Mouse (Mus musculus) heart, embryonic 13.5 days (tissue): ENCODE measurements around the gene Dars. TPM values are rescaled to one million over a fixed set of nuclear protein-coding genes. Genes with fewer than 3 reads are reported as not detected.

Experiments used
- ATAC-seq: fragments of 200-750 bp; cut with Nextera tagmentation; 2 replicates; pipeline ENCODE4 v1.8.0; 2017; ENCODE audit warnings: moderate TSS enrichment; ENCODE audit not compliant: insufficient number of reproducible peaks, low FRiP score, low TSS enrichment; ENCODE audit errors: extremely low read depth
- H3K27ac ChIP-seq: fragments of 300-500 bp; sonication (generic); replicated peaks from 2 replicates; pipeline ENCODE4 v1.5.1; 2015; ENCODE audit warnings: moderate library complexity, mild to moderate bottlenecking, inconsistent platforms
- H3K27me3 ChIP-seq: fragments of 300-500 bp; sonication (generic); replicated peaks from 2 replicates; pipeline ENCODE4 v1.6.1; 2015; ENCODE audit warnings: mild to moderate bottlenecking, inconsistent platforms
- H3K36me3 ChIP-seq: fragments of 300-500 bp; sonication (generic); 2 replicates; pipeline ENCODE4 v1.6.1; 2015; ENCODE audit warnings: mild to moderate bottlenecking, inconsistent platforms
- H3K4me1 ChIP-seq: fragments of 300-500 bp; sonication (generic); 2 replicates; pipeline ENCODE4 v1.6.1; 2015; ENCODE audit warnings: inconsistent platforms
- H3K4me2 ChIP-seq: fragments of 300-500 bp; sonication (generic); 2 replicates; pipeline ENCODE4 v1.6.1; 2015; ENCODE audit warnings: inconsistent platforms, mild to moderate bottlenecking, moderate library complexity
- H3K4me3 ChIP-seq: fragments of 300-500 bp; sonication (generic); 2 replicates; pipeline ENCODE4 v1.5.1; 2015; ENCODE audit warnings: moderate library complexity, mild to moderate bottlenecking, inconsistent platforms
- H3K9ac ChIP-seq: fragments of 300-500 bp; sonication (generic); 2 replicates; pipeline ENCODE4 v1.6.1; 2015; ENCODE audit warnings: inconsistent platforms, mild to moderate bottlenecking, moderate library complexity
- H3K9me3 ChIP-seq: fragments of 300-500 bp; sonication (generic); 2 replicates; pipeline ENCODE4 v1.6.1; 2016; ENCODE audit warnings: inconsistent platforms
- WGBS: fragments of 180-500 bp; shearing (Covaris S2); methylation state at CpG from one replicate; pipeline ENCODE4 v1.1.7; 2015; ENCODE audit warnings: mixed read lengths; 5-methylcytosine and 5-hydroxymethylcytosine counted together
- polyA plus RNA-seq: library from polyadenylated mRNA; unstranded; fragments of >200 nt; fragmentation: Nextera tagmentation; extraction: Ambion mirVana; gene quantifications from 2 replicates; pipeline ENCODE4 v1.2.1, GENCODE M21; 2015

Gene Dars
- polyA plus RNA-seq: 98.5 and 99.1 TPM in 2 replicates

- Histone ChIP-seq H3K4me2 (peak within 1 kb of the TSS; percentile 83), H3K36me3 (peaks cover 24% of the 10 kb centered on the region), H3K27ac (peak within 1 kb of the TSS; percentile 97), H3K9me3 (no peaks in the 10 kb centered on the region), H3K27me3 (no peaks in the 10 kb centered on the region), H3K4me1 (peaks cover 8% of the 10 kb centered on the region), H3K9ac (peak within 1 kb of the TSS; percentile 97), H3K4me3 (peak within 1 kb of the TSS; percentile 98)
- under 1% methylated on average over 67 of the region's 68 CpGs for WGBS
- ATAC-seq: peak; percentile 85
These were observed at the start of gene Dars for GRCm38 (mm10) chr1:128416584-128417532. TSS of gene Dars (minus strand) at chr1:128417368.

- no peak for ATAC-seq
- H3K27me3 ChIP-seq: 0 out of 2 replicates have a peak, but pooled peaks cover 3% of the 10 kb centered on the region
- H3K4me2 ChIP-seq: no peak overlapping the region
- no peak overlapping the region for H3K9ac ChIP-seq
- H3K4me3 ChIP-seq: no peak overlapping the region
- no peaks in the 10 kb centered on the region; the same call in 1 of the 2 replicates for H3K4me1 ChIP-seq
- H3K36me3 ChIP-seq: no peaks in the 10 kb centered on the region
- WGBS: 56% methylated on average over 1 of the region's 1 CpGs
- no peak overlapping the region for H3K27ac ChIP-seq
- H3K9me3 ChIP-seq: no peaks in the 10 kb centered on the region
These were observed 49.7 kb upstream of the Dars start for GRCm38 (mm10) chr1:128466828-128467227.

DNA sequence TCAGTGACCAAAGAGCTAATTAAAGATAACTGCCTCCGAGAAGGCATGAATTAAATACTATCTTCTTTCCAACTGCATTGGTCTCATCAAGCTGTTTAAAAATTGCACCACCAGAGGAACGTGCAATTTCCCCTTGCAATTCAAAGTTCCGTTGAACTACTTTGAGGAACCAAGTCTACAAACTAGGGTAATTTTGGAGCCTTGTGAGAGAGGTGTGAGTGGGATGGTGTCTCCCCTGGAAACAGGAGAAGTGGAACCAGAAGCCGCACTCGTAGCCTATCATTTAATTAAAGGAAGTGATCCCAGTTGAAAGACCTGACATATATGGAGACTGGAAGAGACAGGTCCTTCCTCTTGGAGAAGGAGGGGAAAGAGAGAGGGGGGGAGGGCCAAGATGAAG, 46.3 kb upstream of the Dars start:
- Histone ChIP-seq H3K4me3 (no peak overlapping the region), H3K27me3 (no peaks in the 10 kb centered on the region), H3K36me3 (no peaks in the 10 kb centered on the region), H3K4me1 (no peaks in the 10 kb centered on the region), H3K27ac (no peak overlapping the region), H3K9ac (no peak overlapping the region), H3K9me3 (no peaks in the 10 kb centered on the region), H3K4me2 (no peak overlapping the region)
- ATAC-seq: no peak
- WGBS: 67% methylated on average over 5 of the region's 5 CpGs

DNA sequence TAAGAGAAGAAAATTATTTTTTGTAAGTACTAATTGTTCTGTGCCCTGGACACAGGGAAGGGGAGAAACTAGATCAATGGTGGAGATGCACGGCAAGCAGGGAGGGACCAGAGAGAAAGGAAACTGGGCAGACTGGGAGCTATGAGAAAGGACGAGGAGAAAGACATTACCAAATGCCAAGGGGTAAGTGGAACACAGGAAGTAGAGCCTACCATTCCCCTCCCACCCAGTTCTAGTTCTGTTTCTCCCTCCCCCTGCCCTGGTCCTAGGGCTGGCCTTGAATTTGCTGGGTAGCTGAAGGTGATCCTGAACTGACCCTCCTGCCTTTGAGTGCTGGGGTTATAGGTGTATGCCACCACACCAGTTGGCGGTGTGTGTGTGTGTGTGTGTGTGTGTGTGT, 45.2 kb upstream of the Dars start:
- H3K9ac ChIP-seq: no peak overlapping the region
- no peak overlapping the region for H3K27ac ChIP-seq
- H3K36me3 ChIP-seq: no peaks in the 10 kb centered on the region
- no peaks in the 10 kb centered on the region for H3K27me3 ChIP-seq
- no peaks in the 10 kb centered on the region for H3K9me3 ChIP-seq
- peaks cover 7% of the 10 kb centered on the region; the same call in 1 of the 2 replicates for H3K4me1 ChIP-seq
- H3K4me2 ChIP-seq: no peak overlapping the region
- no peak for ATAC-seq
- H3K4me3 ChIP-seq: no peak overlapping the region
- WGBS: 58% methylated on average over 3 of the region's 3 CpGs

DNA sequence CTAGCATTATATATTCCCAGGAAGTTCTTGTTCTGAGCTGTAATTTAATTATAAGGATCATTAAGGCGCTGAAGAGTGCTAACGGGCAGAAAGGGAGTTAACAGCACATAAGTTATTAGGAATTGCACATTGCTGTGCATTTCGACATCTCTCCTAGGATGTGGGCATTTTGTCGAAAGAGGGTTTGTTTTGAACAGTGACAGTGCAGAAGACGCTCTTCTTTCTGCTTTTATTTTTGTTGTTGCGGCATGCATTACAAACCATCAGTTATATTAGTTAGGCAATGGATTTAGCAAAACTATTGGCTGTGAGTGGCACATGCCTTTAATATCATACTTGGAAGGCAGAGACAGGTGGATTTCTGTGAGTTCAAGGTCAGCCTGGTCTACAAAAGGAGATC, 43.6 kb upstream of the Dars start:
- H3K9me3 ChIP-seq: no peaks in the 10 kb centered on the region
- 88% methylated on average over 6 of the region's 6 CpGs for WGBS
- H3K4me3 ChIP-seq: no peak overlapping the region
- H3K27ac ChIP-seq: no peak overlapping the region
- no peak for ATAC-seq
- peaks cover 16% of the 10 kb centered on the region for H3K4me1 ChIP-seq
- H3K36me3 ChIP-seq: no peaks in the 10 kb centered on the region
- no peaks in the 10 kb centered on the region for H3K27me3 ChIP-seq
- H3K9ac ChIP-seq: no peak overlapping the region
- H3K4me2 ChIP-seq: no peak overlapping the region

- Histone ChIP-seq H3K27ac (no peak overlapping the region), H3K36me3 (no peaks in the 10 kb centered on the region), H3K4me3 (no peak overlapping the region), H3K27me3 (no peaks in the 10 kb centered on the region), H3K4me2 (no peak overlapping the region), H3K9ac (no peak overlapping the region), H3K9me3 (no peaks in the 10 kb centered on the region), H3K4me1 (peaks cover 16% of the 10 kb centered on the region)
- ATAC-seq: no peak
- 63% methylated on average over 1 of the region's 1 CpGs for whole genome bisulfite sequencing
These were observed 42.3 kb upstream of the Dars start for GRCm38 (mm10) chr1:128459439-128459838.

DNA sequence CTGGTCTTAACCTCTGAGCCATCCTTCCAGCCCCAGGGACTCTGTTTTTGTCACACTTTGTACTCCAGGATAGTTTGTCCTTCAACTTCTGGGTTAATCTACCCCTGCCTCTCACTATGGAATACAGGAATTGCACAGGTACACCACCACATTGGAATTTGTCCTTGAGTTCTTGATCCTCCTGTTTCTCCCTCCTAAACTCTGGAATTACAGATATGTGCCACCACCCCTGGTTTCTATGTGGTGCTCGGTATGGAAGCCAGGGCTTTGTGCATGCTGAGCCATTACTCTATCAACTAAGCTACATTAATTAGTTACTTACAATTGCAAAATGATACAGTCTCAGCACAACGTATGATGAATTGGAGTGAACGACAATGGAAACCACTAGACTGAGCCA, 41.8 kb upstream of the Dars start:
- Histone ChIP-seq H3K4me3 (no peak overlapping the region), H3K27me3 (no peaks in the 10 kb centered on the region), H3K4me2 (no peak overlapping the region), H3K36me3 (no peaks in the 10 kb centered on the region), H3K9ac (no peak overlapping the region), H3K9me3 (no peaks in the 10 kb centered on the region), H3K27ac (no peak overlapping the region), H3K4me1 (peaks cover 16% of the 10 kb centered on the region)
- WGBS: 62% methylated on average over 3 of the region's 3 CpGs
- ATAC-seq: no peak

DNA sequence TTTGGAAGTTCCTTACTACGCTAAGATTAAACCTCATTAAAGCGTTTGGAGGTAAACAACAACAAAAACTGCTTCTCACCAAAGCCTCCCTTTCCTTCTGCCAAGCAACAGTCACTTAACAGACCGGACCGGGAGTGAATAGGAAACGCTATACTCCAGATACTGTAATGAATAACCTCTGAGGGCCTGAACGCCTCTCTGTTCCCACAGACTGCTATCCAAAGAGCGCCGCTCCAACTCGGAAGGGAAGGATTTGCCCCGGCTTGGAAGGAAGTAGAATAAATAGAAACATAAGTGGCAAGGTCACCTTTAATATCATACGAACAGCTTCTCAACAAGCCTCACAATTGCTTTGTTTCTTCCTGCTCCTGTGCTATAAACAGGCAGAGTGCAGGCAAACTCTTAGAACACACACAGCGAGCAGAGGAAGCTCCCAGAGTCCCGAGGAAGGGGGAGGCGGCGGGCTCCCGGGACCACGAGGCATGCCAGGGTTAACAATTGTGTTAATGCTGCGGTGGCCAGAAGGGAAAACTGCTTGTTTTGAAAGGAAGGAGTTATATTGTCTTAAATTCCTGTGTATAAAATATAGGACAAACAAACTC, 39.8 kb upstream of the Dars start:
- no peaks in the 10 kb centered on the region for H3K36me3 ChIP-seq
- peak overlapping the region; percentile 58 for H3K4me2 ChIP-seq
- peak overlapping the region; percentile 31 for H3K4me3 ChIP-seq
- no peak for ATAC-seq
- peak overlapping the region; percentile 64 for H3K9ac ChIP-seq
- H3K27ac ChIP-seq: peak overlapping the region; percentile 24; the same call in 1 of the 2 replicates
- H3K9me3 ChIP-seq: no peaks in the 10 kb centered on the region
- 29% methylated on average over 18 of the region's 18 CpGs for WGBS
- no peaks in the 10 kb centered on the region for H3K27me3 ChIP-seq
- H3K4me1 ChIP-seq: peaks cover 16% of the 10 kb centered on the region

GRCm38 (mm10) chr1:128456271-128456670, 39.1 kb upstream of the Dars start:
- H3K9me3 ChIP-seq: no peaks in the 10 kb centered on the region
- ATAC-seq: no peak
- H3K9ac ChIP-seq: no peak overlapping the region
- H3K27me3 ChIP-seq: no peaks in the 10 kb centered on the region
- H3K4me1 ChIP-seq: peaks cover 16% of the 10 kb centered on the region
- H3K27ac ChIP-seq: no peak overlapping the region
- 90% methylated on average over 10 of the region's 10 CpGs for WGBS
- H3K4me3 ChIP-seq: no peak overlapping the region
- no peak overlapping the region for H3K4me2 ChIP-seq
- H3K36me3 ChIP-seq: no peaks in the 10 kb centered on the region

- no peak overlapping the region for H3K4me2 ChIP-seq
- H3K27ac ChIP-seq: no peak overlapping the region
- no peak overlapping the region for H3K4me3 ChIP-seq
- no peak overlapping the region for H3K9ac ChIP-seq
- 66% methylated on average over 3 of the region's 3 CpGs for WGBS
- H3K27me3 ChIP-seq: no peaks in the 10 kb centered on the region
- no peaks in the 10 kb centered on the region for H3K36me3 ChIP-seq
- H3K4me1 ChIP-seq: peaks cover 7% of the 10 kb centered on the region
- no peaks in the 10 kb centered on the region for H3K9me3 ChIP-seq
- no peak for ATAC-seq
These were observed 35.0 kb upstream of the Dars start for GRCm38 (mm10) chr1:128452210-128452609.

GRCm38 (mm10) chr1:128451183-128451582, 34.0 kb upstream of the Dars start:
- Histone ChIP-seq H3K9ac (no peak overlapping the region), H3K27ac (no peak overlapping the region), H3K4me3 (no peak overlapping the region), H3K27me3 (no peaks in the 10 kb centered on the region), H3K9me3 (no peaks in the 10 kb centered on the region), H3K4me1 (no peaks in the 10 kb centered on the region), H3K36me3 (no peaks in the 10 kb centered on the region), H3K4me2 (no peak overlapping the region)
- 74% methylated on average over 4 of the region's 4 CpGs for WGBS
- ATAC-seq: no peak
